Mouse (Mus musculus) limb, embryonic 14.5 days (tissue): ENCODE results near the gene Tmem215. TPM values are rescaled to one million over a fixed set of nuclear protein-coding genes. Genes with fewer than 3 reads are reported as not detected.

Source experiments
- ATAC-seq: fragments of 200-750 bp; cut with Nextera tagmentation; 2 replicates; pipeline ENCODE4 v1.8.0; 2017; ENCODE audit warnings: low read depth, moderate number of reproducible peaks, moderate TSS enrichment; ENCODE audit not compliant: low FRiP score
- DNase-seq: peaks from one replicate; pipeline ENCODE4 v3.0.0-alpha.2; 2015; ENCODE audit warnings: low spot score
- H3K27ac ChIP-seq: fragments of 300-500 bp; sonication (generic); replicated peaks from 2 replicates; pipeline ENCODE4 v1.5.1; 2014; ENCODE audit warnings: low read depth, mild to moderate bottlenecking, low read length, moderate library complexity, mixed read lengths
- H3K27me3 ChIP-seq: fragments of 300-500 bp; sonication (generic); 2 replicates; pipeline ENCODE4 v1.6.1; 2014; ENCODE audit warnings: low read length, mixed read lengths; ENCODE audit not compliant: control insufficient read depth, insufficient read depth
- H3K36me3 ChIP-seq: fragments of 300-500 bp; sonication (generic); 2 replicates; pipeline ENCODE4 v1.6.1; 2014; ENCODE audit warnings: mild to moderate bottlenecking, low read length, moderate library complexity, mixed read lengths; ENCODE audit not compliant: control insufficient read depth, insufficient read depth
- H3K4me1 ChIP-seq: fragments of 300-500 bp; sonication (generic); 2 replicates; pipeline ENCODE4 v1.6.1; 2014; ENCODE audit warnings: antibody characterized with exemption, low read length, mixed read lengths; ENCODE audit not compliant: control insufficient read depth, insufficient read depth
- H3K4me2 ChIP-seq: fragments of 300-500 bp; sonication (generic); replicated peaks from 2 replicates; pipeline ENCODE4 v1.6.1; 2014; ENCODE audit warnings: low read depth, mild to moderate bottlenecking, low read length, moderate library complexity; ENCODE audit not compliant: severe bottlenecking
- H3K4me3 ChIP-seq: fragments of 300-500 bp; sonication (generic); replicated peaks from 2 replicates; pipeline ENCODE4 v1.5.1; 2014; ENCODE audit warnings: low read length
- H3K9ac ChIP-seq: fragments of 300-500 bp; sonication (generic); 2 replicates; pipeline ENCODE4 v1.6.1; 2014; ENCODE audit warnings: mild to moderate bottlenecking, low read depth, low read length, moderate library complexity; ENCODE audit not compliant: severe bottlenecking
- H3K9me3 ChIP-seq: fragments of 300-500 bp; sonication (generic); 2 replicates; pipeline ENCODE4 v1.6.1; 2016; ENCODE audit warnings: low read length; ENCODE audit not compliant: control insufficient read depth
- POLR2A ChIP-seq: fragments of 200-500 bp; IDR thresholded peaks from 2 replicates; pipeline ENCODE4 v1.8.0; 2012; ENCODE audit warnings: inconsistent platforms, mild to moderate bottlenecking, moderate library complexity, borderline replicate concordance; ENCODE audit not compliant: insufficient read depth, insufficient read length; ENCODE audit errors: extremely low read depth
- WGBS: fragments of 180-500 bp; shearing (Covaris S2); extraction: QIAGEN DNeasy Blood & Tissue Kit; methylation state at CpG from one replicate; pipeline ENCODE4 v1.1.7; 2014; 5-methylcytosine and 5-hydroxymethylcytosine counted together
- polyA plus RNA-seq, 2 experiments: library from polyadenylated mRNA; depleted of rRNA in 1 of 2; stranded (reverse) in 1 of 2; unstranded in 1 of 2; fragments of >200 nt; fragmentation: Nextera tagmentation in 1 of 2; extraction: Ambion mirVana in 1 of 2; gene quantifications; 2 replicates each; pipeline versions ENCODE4 v1.2.1 to v1.2.3; 2012 to 2014

The Tmem215 gene
- polyA plus RNA-seq, 2 experiments = 0.19 to 0.50 TPM

DNA sequence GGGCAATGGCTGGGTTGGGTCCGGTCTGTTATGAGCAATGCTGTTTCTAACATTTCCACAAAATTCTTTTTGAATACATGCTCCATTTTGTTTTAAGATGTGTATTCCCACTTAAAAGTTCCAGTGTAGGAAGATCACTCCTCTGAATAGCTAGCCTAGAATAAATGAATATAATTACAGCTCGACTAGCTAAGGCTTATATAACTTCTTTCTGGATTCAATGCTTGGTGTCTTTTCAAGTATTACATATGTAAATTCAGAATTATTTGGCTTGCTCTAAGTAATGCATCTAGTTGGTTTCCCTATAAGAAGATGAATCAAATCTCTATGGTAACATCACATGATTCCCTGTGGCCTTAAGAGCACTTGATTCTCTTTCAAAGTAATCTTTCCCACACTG lies 41.3 kb downstream of the Tmem215 start:
- ATAC-seq (no peak), DNase-seq (no peak)
- H3K4me2 ChIP-seq = no peak overlapping the region
- no peaks in the 10 kb centered on the region for H3K27me3 ChIP-seq
- H3K4me3 ChIP-seq = no peak overlapping the region
- no peaks in the 10 kb centered on the region for H3K4me1 ChIP-seq
- H3K9ac ChIP-seq = no peak overlapping the region
- 87% methylated on average over 2 of the region's 2 CpGs for WGBS
- H3K27ac ChIP-seq = no peak overlapping the region
- H3K36me3 ChIP-seq = no peaks in the 10 kb centered on the region
- no peak for TF ChIP-seq POLR2A
- no peaks in the 10 kb centered on the region for H3K9me3 ChIP-seq

- Histone ChIP-seq H3K27ac (no peak overlapping the region), H3K4me1 (no peaks in the 10 kb centered on the region), H3K9me3 (peaks cover 7% of the 10 kb centered on the region; the same call in 1 of the 2 replicates), H3K4me2 (no peak overlapping the region), H3K4me3 (no peak overlapping the region), H3K9ac (no peak overlapping the region), H3K27me3 (no peaks in the 10 kb centered on the region), H3K36me3 (no peaks in the 10 kb centered on the region)
- no peak for TF ChIP-seq POLR2A
- ATAC-seq (no peak), DNase-seq (no peak)
- WGBS = 91% methylated on average over 14 of the region's 14 CpGs
Observed at GRCm38 (mm10) chr4:40518545-40519324, 46.8 kb downstream of the Tmem215 start.

Other genes with a start within 250 kb of the Tmem215 start
- 10.3 TPM in 2 replicates for gene Ddx58, start 232.4 kb upstream of the Tmem215 start, polyA plus RNA-seq (2012; rRNA removed)
- gene Ddx58, start 232.4 kb upstream of the Tmem215 start, polyA plus RNA-seq (2014; fragmentation: Nextera tagmentation; extraction: Ambion mirVana) = 10.7 and 11.0 TPM in 2 replicates
- 10.5 and 12.0 TPM in 2 replicates for gene Smim27, start 202.6 kb upstream of the Tmem215 start, polyA plus RNA-seq (2012; rRNA removed)
- gene Smim27, start 202.6 kb upstream of the Tmem215 start, polyA plus RNA-seq (2014; fragmentation: Nextera tagmentation; extraction: Ambion mirVana) = 36.4 and 42.7 TPM in 2 replicates
- gene Topors, start 202.3 kb upstream of the Tmem215 start, polyA plus RNA-seq (2012; rRNA removed) = 16.3 and 20.2 TPM in 2 replicates
- gene Topors, start 202.3 kb upstream of the Tmem215 start, polyA plus RNA-seq (2014; fragmentation: Nextera tagmentation; extraction: Ambion mirVana) = 43.4 and 48.0 TPM in 2 replicates
- 117 and 134 TPM in 2 replicates for gene Ndufb6, start 192.8 kb upstream of the Tmem215 start, polyA plus RNA-seq (2012; rRNA removed)
- 270 and 287 TPM in 2 replicates for gene Ndufb6, start 192.8 kb upstream of the Tmem215 start, polyA plus RNA-seq (2014; fragmentation: Nextera tagmentation; extraction: Ambion mirVana)
- gene Aptx, start 231.0 kb downstream of the Tmem215 start, polyA plus RNA-seq (2012; rRNA removed) = 15.6 and 18.8 TPM in 2 replicates
- gene Aptx, start 231.0 kb downstream of the Tmem215 start, polyA plus RNA-seq (2014; fragmentation: Nextera tagmentation; extraction: Ambion mirVana) = 28.6 and 29.9 TPM in 2 replicates
- gene Dnaja1, start 250.0 kb downstream of the Tmem215 start, polyA plus RNA-seq (2012; rRNA removed) = 47.3 and 96.6 TPM in 2 replicates
- gene Dnaja1, start 250.0 kb downstream of the Tmem215 start, polyA plus RNA-seq (2014; fragmentation: Nextera tagmentation; extraction: Ambion mirVana) = 343 and 345 TPM in 2 replicates